Mouse (Mus musculus) urinary bladder, postnatal 14 days (tissue): ENCODE measurements around the gene Mctp2.
"Not testable (repeated sequence)": the region's sequence is repeated elsewhere in the genome, so short reads cannot be mapped to it uniquely, and the experiment has no call there.

Source experiments
- DNase-seq: peaks from one replicate; pipeline ENCODE4 v3.0.0; 2021; ENCODE audit warnings: low spot score

The Mctp2 gene

GRCm38 (mm10) chr7:72271546-72271945 lies 34.9 kb downstream of the Mctp2 start:
- no peak for DNase-seq

GRCm38 (mm10) chr7:72269994-72270393 lies 36.4 kb downstream of the Mctp2 start:
- DNase-seq: no peak

- no peak for DNase-seq
These were observed 45.4 kb downstream of the Mctp2 start for GRCm38 (mm10) chr7:72260766-72261655.

- DNase-seq: no peak
These were observed 47.4 kb downstream of the Mctp2 start for GRCm38 (mm10) chr7:72259045-72259444.

GRCm38 (mm10) chr7:72250326-72250725 lies 56.1 kb downstream of the Mctp2 start:
- not testable (repeated sequence) for DNase-seq

- no peak for DNase-seq
These were observed 65.1 kb downstream of the Mctp2 start for GRCm38 (mm10) chr7:72241269-72241668.

- peak; percentile 25 for DNase-seq
These were observed 66.5 kb downstream of the Mctp2 start for GRCm38 (mm10) chr7:72239782-72240493.

- peak; percentile 66 for DNase-seq
These were observed 67.8 kb downstream of the Mctp2 start for GRCm38 (mm10) chr7:72238575-72238974.

GRCm38 (mm10) chr7:72234433-72234998 lies 71.9 kb downstream of the Mctp2 start:
- DNase-seq: no peak

GRCm38 (mm10) chr7:72231182-72231877 lies 75.1 kb downstream of the Mctp2 start:
- DNase-seq: no peak

GRCm38 (mm10) chr7:72229925-72230324 lies 76.5 kb downstream of the Mctp2 start:
- DNase-seq: no peak

GRCm38 (mm10) chr7:72223558-72223957 lies 82.8 kb downstream of the Mctp2 start:
- no peak for DNase-seq

- DNase-seq: no peak
These were observed 83.9 kb downstream of the Mctp2 start for GRCm38 (mm10) chr7:72222532-72222931.

- no peak for DNase-seq
These were observed 88.4 kb downstream of the Mctp2 start for GRCm38 (mm10) chr7:72218048-72218447.

GRCm38 (mm10) chr7:72215563-72216215 lies 90.7 kb downstream of the Mctp2 start:
- DNase-seq: no peak

- no peak for DNase-seq
These were observed 96.2 kb downstream of the Mctp2 start for GRCm38 (mm10) chr7:72210201-72210600.

GRCm38 (mm10) chr7:72209296-72209695 lies 97.1 kb downstream of the Mctp2 start:
- no peak for DNase-seq

- DNase-seq: no peak
These were observed 99.6 kb downstream of the Mctp2 start for GRCm38 (mm10) chr7:72206841-72207240.

- DNase-seq: no peak
These were observed 110.7 kb downstream of the Mctp2 start for GRCm38 (mm10) chr7:72195709-72196108.

GRCm38 (mm10) chr7:72193304-72193703 lies 113.1 kb downstream of the Mctp2 start:
- DNase-seq: no peak

GRCm38 (mm10) chr7:72181651-72182050 lies 124.8 kb downstream of the Mctp2 start:
- no peak for DNase-seq

- DNase-seq: no peak
These were observed 137.1 kb downstream of the Mctp2 start for GRCm38 (mm10) chr7:72169320-72169719.
